Comparison of ENCODE assay signal across 12 mouse cellular contexts in genomic region chr6:67296126-67296525, GRCm38 (mm10). TPM values are rescaled to one million over a fixed set of nuclear protein-coding genes. Genes with fewer than 3 reads are reported as not detected.
DNase-seq lines count a peak whose midpoint lies in the region; ATAC-seq and TF ChIP-seq lines count a peak whose summit lies in the region.
"Had no signal": no experiment of that assay in that cellular context is flagged by ENCODE, and none has a peak within 500 bp of the region (broad histone marks: within the 10 kb centered on the region; RNA-seq: fewer than 3 reads in every experiment).

No protein-coding gene starts in this region.

- H3K27me3 ChIP-seq in heart, postnatal 0 days (ENCODE audit: control insufficient read depth, insufficient read depth, low read length) = no peaks in the 10 kb centered on the region
- H3K27me3 ChIP-seq: embryonic facial prominence, embryonic 15.5 days; limb, embryonic 15.5 days had no signal

- no peak overlapping the region for H3K27ac ChIP-seq in heart, postnatal 0 days (ENCODE audit: low read depth)
- no peak overlapping the region for H3K27ac ChIP-seq in bone marrow, adult 2 months (ENCODE audit: control insufficient read depth, insufficient read depth, low read depth, low read length, poor library complexity)
- H3K27ac ChIP-seq: embryonic facial prominence, embryonic 15.5 days; heart, embryonic 10.5 days; limb, embryonic 15.5 days had no signal

- 0 out of 2 replicates have a peak, but pooled peaks cover 10% of the 10 kb centered on the region for H3K4me1 ChIP-seq in heart, postnatal 0 days (ENCODE audit: control insufficient read depth, insufficient read depth)
- H3K4me1 ChIP-seq in lung, adult 2 months (ENCODE audit: control insufficient read depth, insufficient read depth, low read length) = no peaks in the 10 kb centered on the region
- H3K4me1 ChIP-seq in bone marrow, adult 2 months (ENCODE audit: control insufficient read depth, insufficient read depth, low read length) = no peaks in the 10 kb centered on the region

- TF ChIP-seq CTCF in heart, postnatal 0 days (IDR thresholded peaks at IDR 0.05; ENCODE audit: low read depth) = peak; percentile 15; the same call in 1 of the 2 replicates
- TF ChIP-seq CTCF in lung, adult 2 months (IDR thresholded peaks at IDR 0.05; ENCODE audit: insufficient read depth, low read length) = no peak
- TF ChIP-seq CTCF in bone marrow, adult 2 months (IDR thresholded peaks at IDR 0.05; ENCODE audit: control insufficient read depth, insufficient read depth, low read length) = 0 out of 2 replicates have a peak, but pooled peaks have one; percentile 12

- TF ChIP-seq EP300 in heart, postnatal 0 days (IDR thresholded peaks at IDR 0.05; ENCODE audit: low read depth) = no peak

- intact Hi-C loops in left cerebral cortex, postnatal 10 days (cut with DNase I) = no loop called here

- H3K36me3 ChIP-seq in heart, postnatal 0 days (replicated peaks; ENCODE audit: control insufficient read depth, insufficient read depth, low read length) = no peaks in the 10 kb centered on the region
- H3K36me3 ChIP-seq: embryonic facial prominence, embryonic 15.5 days had no signal

- H3K4me3 ChIP-seq in heart, postnatal 0 days (ENCODE audit: low read depth, low read length) = no peak overlapping the region
- no peak overlapping the region for H3K4me3 ChIP-seq in lung, adult 2 months (replicated peaks; ENCODE audit: extremely low read depth, low read depth, low read length)
- no peak overlapping the region for H3K4me3 ChIP-seq in bone marrow, adult 2 months (replicated peaks; ENCODE audit: control insufficient read depth, low read depth, low read length)
- H3K4me3 ChIP-seq: embryonic facial prominence, embryonic 15.5 days; heart, embryonic 10.5 days; limb, embryonic 15.5 days had no signal

- no peak for ATAC-seq in heart, postnatal 0 days (ENCODE audit: insufficient read depth, low read depth)

- no peaks in the 10 kb centered on the region for H3K9me3 ChIP-seq in heart, postnatal 0 days (replicated peaks; ENCODE audit: control insufficient read depth, low read length)
- H3K9me3 ChIP-seq: embryonic facial prominence, embryonic 15.5 days; heart, embryonic 10.5 days; limb, embryonic 15.5 days had no signal

- DNase-seq in heart, postnatal 0 days (ENCODE audit: low spot score) = no peak
- DNase-seq in heart, postnatal 4 days = no peak
- peak; percentile 15 for DNase-seq in lung, postnatal 36 days
- no peak for DNase-seq in lung, adult 2 months
- peak; percentile 64 for DNase-seq in thymus, postnatal 14 days
- DNase-seq in testis, postnatal 10 days (ENCODE audit: low spot score) = no peak
- no peak for DNase-seq in left cerebral cortex, postnatal 10 days (ENCODE audit: extremely low spot score in 1 of 2, low spot score in 2 of 2)
- DNase-seq: right cerebral cortex, adult 18-20 months had no signal

- no peak overlapping the region for H3K4me2 ChIP-seq in heart, postnatal 0 days (ENCODE audit: low read depth, low read length)
- H3K4me2 ChIP-seq: embryonic facial prominence, embryonic 15.5 days; limb, embryonic 15.5 days had no signal

- no peak for TF ChIP-seq POLR2A in lung, adult 2 months (IDR thresholded peaks at IDR 0.05; ENCODE audit: borderline replicate concordance, extremely low read depth, low read depth, low read length)
- no peak for TF ChIP-seq POLR2A in bone marrow, adult 2 months (IDR thresholded peaks at IDR 0.05; ENCODE audit: borderline replicate concordance, control insufficient read depth, low read depth, low read length)

- no peak overlapping the region for H3K9ac ChIP-seq in heart, postnatal 0 days (replicated peaks; ENCODE audit: low read depth, low read length)
- H3K9ac ChIP-seq: embryonic facial prominence, embryonic 15.5 days; limb, embryonic 15.5 days had no signal

- WGBS in heart, postnatal 0 days = 46% methylated on average over 5 of the region's 5 CpGs
- WGBS in lung, adult 2 months = 54% methylated on average over 5 of the region's 5 CpGs
- 64% methylated on average over 5 of the region's 5 CpGs for WGBS in bone marrow, adult 2 months

RNA-seq across cellular contexts. Expression of gene Serbp1, which starts 58.1 kb away (rescaled TPM):
- 143 and 161 TPM in 2 replicates for total RNA-seq in heart, postnatal 0 days (2014; rRNA removed; ENCODE audit: low replicate concordance)
- polyA plus RNA-seq in heart, postnatal 0 days (2015; fragmentation: Nextera tagmentation; extraction: Ambion mirVana) = 237 and 245 TPM in 2 replicates
- total RNA-seq in heart, postnatal 4 days (2021) = 100 to 1,000 TPM; 311 to 319 TPM
- 53.4 TPM in 2 replicates for polyA plus RNA-seq in lung, adult 2 months (2012; rRNA removed)
- 394 and 479 TPM in 2 replicates for polyA plus RNA-seq in bone marrow, adult 2 months (2011; ENCODE audit: insufficient read depth, insufficient read length, low replicate concordance, missing spikeins)
- total RNA-seq in left cerebral cortex, postnatal 10 days (2021) = 100 to 1,000 TPM; 238 to 241 TPM

Comparison
In these comparisons a context has a peak if more than half of its experiments do, and no peak if none do; other contexts are left out.
1. DNase-seq: peak in lung, postnatal 36 days (single experiment) and thymus, postnatal 14 days (single experiment); none in heart, postnatal 0 days (single experiment), heart, postnatal 4 days (single experiment), lung, adult 2 months (single experiment), testis, postnatal 10 days (single experiment) and left cerebral cortex, postnatal 10 days (0 of 2).